Mouse (Mus musculus): Measurements from ENCODE around the gene Cdkn1b.
A peak's percentile ranks its signal among the peaks of the same experiment; 100 is the strongest.

Cdkn1b gene

DNA sequence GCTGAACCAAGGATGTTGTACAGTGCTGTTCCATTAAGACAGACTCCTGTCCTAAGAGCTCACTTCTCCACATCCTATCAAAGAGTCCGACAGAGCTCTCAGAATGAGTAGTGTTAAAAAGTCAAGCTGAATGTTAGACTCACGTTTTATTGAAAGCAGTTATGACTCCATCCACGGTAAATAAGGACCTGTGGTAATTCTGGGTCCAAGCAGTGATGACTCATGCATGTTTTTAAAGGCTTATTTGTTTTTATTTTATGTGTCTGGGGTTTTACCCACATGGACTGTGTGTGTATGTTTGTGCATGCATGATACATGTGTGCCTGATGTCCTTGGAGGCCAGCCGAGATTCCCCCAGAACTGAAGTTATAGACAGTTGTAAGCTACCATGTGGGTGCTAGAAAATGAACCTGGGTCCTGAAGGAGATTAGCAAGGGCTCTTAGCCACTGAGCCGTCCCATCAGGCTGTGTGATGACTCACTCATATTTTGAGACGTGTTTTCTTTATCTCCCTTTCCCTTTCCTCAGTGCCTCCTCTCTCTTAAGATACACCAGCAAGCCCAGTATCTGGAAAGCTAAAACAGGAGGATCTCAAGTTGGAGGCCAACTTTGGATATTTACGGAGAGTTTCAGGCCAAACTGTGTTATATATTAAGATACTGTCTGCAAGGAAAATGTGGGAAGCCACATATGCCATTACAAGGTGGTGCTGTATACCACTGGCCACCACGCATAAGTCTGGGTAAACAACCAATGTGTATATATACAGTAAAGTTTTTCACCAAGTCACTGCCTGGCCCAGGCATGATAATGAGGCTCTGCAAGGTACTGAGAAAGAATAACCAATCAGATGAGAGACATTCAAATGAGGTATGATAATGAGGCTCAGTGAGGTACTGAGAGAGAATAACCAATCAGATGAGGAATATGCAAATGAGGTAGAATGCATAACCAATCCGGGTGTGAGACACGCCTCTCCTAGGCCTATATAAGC is 16.0 kb upstream of the Cdkn1b start:
- peak; percentile 64 for DNase-seq (ENCODE audit: low read depth)

DNA sequence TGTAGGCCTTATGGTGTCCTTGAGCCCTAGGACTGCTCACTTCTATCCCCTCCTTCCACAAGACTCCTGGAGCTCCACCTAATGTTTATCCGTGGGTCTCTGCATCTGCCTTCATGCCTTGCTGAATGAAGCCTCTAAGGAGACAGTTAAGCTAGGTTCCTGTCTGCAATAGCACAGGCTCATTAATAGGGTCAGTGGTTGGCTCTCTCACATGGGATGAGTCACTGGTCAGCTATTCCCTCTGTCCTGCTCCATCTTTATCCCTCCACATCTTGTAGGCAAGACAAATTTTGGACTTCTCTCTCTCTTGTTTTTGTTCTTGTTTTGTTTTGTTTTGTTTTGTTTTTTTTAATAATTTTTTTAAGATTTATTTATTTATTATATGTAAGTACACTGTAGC is 14.4 kb upstream of the Cdkn1b start:
- no peak for DNase-seq (ENCODE audit: low read depth)

DNA sequence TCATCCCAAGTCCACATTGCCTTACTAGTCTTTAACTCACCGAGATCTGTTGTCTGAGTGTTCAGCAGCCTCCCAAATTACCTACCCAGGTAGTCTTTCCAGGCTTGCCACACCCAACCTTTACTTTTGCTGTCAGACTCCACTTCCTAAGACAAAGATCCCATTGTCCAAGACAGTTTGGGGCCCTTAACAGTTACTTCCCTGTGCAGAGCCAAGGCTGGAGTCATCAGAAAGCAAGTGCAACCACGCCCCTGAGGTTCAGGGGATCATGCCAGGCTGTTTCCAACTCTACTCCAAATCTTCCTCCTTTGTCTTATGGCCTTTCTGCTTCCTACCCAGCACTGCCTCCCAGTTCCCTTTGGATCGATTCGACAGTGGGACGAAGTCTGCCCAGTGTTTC is 5.7 kb upstream of the Cdkn1b start:
- DNase-seq (ENCODE audit: low read depth): no peak

DNA sequence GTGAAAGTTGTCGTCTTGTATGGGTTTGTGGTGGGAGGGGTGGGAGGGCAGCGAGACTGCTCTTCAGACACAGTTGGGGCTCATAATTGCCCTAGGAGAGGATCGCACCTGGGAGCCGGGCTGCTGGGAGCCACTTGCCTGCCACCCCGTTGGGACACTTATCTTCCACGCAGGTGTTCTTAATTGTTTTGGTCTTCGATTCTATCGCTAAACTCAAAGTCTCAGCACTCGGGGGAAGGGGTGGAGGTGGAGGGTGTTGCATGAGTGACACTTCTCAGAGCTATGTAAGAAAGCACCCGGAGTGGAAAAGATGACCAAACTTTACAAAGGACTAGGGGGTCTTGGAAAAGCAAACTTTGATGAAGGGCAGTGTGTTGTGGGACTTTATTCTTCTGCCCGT is 3.6 kb upstream of the Cdkn1b start:
- peak; percentile 47 for DNase-seq (ENCODE audit: low read depth)

DNA sequence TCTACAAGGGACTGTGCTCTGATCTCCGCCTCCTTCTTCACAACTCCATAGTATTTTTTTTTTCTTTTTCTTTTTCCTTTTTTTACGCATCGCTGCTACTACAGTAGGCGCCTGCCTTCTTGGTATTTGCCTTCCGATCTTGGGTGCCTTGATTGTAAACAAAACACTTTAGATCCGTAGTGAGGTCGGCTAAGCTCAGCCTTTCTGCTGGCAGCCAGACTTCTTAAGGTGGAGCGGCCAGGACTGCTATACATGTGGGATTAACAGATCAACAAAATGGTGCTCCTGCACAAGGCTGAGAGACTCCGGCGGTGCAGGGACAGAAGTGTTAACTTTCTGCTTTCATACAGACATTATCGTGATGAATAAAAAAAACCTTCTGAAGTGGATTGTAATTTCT is 3.1 kb upstream of the Cdkn1b start:
- peak; percentile 66 for DNase-seq (ENCODE audit: low read depth)

DNA sequence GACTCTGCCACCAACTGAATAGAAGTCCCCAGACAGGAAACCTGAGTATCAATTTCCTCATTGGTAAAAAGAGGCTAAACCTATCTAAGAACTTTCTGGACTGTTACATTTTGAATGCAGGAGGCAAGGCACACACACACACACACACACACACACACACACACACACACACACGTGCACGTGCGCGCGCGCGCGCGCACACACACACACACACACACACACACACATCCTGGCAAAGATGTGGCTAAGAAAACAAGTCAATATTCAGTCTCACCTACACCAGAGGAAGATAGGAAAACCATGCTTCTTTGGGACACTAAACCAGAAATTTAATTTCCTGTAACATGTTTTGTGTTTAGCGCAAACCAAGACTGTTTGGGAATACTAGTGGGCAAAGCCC is 1.4 kb upstream of the Cdkn1b start:
- DNase-seq (ENCODE audit: low read depth): no peak

DNA sequence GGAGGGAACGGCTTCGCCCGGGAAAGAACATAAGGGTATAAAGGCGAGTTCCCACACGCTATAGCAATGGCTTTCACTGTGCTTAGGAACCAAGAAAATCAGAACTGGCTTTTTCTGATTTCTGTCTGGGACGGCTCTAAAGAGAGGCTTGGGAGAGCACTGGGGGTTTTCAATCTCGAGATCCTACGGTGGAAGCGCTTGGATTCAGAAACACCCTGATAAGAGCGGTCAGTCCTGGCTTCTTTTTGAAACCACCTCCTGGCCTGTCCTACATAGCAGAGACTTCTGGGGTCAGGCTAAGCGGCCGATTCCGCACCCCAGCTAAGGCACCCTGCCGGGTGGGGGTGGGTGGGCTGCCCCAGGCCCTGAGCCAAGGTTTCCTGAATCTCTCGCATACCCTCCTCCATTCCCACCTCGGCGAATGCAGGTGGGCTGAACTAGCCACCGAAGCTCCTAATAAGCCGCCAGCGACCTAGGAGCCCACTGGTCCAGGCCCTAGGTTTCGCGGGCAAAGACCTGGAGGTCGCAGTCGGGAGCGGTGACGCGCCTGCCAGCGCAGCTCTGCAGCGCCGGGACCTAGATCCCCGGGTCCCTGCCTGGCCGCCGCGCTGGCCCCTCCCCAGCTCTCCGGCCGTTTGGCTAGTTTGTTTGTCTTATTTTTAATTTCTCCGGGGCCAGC is 551 bp upstream of the Cdkn1b start:
- DNase-seq (ENCODE audit: low read depth): peak; percentile 40

DNA sequence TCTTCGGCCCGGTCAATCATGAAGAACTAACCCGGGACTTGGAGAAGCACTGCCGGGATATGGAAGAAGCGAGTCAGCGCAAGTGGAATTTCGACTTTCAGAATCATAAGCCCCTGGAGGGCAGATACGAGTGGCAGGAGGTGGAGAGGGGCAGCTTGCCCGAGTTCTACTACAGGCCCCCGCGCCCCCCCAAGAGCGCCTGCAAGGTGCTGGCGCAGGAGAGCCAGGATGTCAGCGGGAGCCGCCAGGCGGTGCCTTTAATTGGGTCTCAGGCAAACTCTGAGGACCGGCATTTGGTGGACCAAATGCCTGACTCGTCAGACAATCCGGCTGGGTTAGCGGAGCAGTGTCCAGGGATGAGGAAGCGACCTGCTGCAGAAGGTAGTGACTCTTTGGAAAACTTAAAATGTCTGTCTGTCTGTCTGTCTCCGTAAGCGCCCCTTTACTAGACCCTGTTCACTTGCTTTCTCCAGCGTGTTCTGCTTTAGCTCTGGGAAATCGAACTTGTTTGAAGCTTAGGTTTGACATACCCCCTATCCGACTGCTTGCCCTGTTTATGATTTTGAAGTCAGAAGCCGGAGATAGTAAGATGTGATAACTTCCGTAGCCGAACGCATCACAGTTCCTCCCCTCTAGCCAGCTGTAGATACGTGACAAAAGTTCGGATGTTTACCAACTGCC is 953 bp downstream of the Cdkn1b start:
- peak; percentile 74 for DNase-seq (ENCODE audit: low read depth)

DNA sequence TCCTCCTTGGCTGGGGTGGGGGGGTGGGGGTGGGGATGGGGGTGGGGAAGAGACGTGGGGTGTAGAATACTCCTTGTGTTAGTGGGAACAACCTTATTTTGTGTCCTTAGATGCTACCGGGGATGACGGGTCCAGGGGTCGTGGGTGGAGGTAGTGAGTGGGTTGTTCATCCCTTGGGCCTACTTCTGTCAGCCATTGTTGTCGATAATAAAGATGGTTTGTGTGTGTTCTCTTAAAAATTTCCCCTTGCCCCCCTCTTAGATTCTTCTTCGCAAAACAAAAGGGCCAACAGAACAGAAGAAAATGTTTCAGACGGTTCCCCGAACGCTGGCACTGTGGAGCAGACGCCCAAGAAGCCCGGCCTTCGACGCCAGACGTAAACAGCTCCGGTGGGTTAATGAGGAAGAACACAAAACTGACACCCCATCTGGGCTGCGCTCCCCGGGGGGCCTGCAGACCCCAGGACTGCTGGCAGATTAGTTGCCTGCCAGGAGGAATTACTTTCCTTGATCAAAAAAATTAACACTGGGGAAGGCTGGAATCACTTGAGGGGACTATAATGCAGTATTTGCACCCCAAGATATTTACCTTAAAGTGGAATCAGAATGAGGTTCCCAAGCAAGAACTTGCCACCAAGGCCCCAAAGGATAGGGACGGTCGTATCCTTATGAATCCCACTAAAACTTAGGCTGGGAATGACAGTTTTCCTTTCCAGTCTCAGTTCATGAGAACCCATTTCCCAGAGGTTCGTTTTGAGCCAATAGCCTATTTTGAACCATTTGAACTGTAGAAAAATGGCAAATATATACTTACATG is 1.7 kb downstream of the Cdkn1b start:
- DNase-seq (ENCODE audit: low read depth): no peak

DNA sequence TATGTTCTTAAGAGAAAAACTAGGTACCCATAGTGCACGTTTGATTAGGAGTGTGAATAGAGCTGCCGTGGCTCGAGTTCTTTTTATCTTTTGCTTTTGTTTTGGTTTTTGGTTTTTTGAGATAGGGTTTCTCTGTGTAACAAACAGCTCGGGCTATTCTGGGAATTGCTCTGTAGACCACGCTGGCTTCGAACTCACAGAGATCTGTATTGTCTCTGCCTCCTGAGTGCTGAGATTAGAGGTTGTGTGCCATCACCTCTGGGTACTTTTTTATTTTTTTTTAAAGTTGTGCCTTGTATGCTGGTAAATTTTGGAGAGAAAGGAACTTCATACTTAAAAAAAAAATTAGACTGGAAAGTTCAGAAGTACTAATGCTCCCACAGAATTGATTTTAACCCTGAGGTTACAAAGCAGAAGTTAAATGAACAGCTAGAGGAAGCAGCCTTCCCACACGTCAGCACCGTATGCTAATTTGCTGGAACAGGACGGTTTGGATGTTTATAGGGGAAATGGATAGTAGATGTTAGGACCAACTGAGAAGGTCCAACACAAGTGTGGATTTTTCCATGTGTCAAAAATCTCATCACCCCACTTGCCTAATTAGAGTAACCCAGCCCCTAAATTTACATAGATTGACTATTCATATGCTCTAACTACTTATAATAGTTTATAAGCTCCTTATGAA is 2.5 kb downstream of the Cdkn1b start:
- DNase-seq (ENCODE audit: low read depth): peak; percentile 73

DNA sequence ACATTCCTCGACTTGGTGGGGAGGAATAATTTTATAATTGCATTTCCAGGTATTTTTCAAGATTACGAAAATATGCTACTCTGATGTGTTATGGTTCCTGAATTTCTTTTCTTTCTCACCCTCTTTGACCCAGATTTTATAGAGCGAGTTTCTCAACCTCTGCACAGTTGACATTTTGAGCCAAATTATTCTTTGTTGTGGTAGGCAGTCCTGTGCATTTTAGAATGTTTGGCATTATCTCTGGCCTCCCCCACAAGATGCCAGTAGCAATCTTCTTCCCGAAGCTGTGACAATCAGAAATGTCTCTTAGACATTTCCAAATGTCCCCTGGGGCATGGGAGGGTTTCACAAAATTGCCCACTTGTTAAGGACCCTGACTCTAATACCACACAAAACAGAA is 3.5 kb downstream of the Cdkn1b start:
- no peak for DNase-seq (ENCODE audit: low read depth)

DNA sequence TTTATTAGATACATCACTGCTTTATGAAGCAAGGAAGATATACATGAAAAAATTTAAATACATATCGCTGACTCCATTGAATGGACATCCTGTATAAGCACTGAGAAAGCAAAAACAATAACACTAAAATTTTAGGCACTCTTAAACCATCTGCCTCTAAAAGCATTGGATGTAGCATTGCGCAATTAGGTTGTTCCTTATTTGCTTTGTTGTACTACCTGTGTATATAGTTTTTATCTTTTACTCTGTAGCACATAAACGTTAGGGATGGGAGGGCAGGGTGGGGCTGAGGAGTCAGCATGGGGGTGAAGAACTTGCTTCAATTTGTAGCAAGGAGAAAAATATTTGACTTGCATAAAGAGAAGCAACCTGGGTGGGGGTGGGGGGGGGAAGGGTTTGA is 4.1 kb downstream of the Cdkn1b start:
- no peak for DNase-seq (ENCODE audit: low read depth)

DNA sequence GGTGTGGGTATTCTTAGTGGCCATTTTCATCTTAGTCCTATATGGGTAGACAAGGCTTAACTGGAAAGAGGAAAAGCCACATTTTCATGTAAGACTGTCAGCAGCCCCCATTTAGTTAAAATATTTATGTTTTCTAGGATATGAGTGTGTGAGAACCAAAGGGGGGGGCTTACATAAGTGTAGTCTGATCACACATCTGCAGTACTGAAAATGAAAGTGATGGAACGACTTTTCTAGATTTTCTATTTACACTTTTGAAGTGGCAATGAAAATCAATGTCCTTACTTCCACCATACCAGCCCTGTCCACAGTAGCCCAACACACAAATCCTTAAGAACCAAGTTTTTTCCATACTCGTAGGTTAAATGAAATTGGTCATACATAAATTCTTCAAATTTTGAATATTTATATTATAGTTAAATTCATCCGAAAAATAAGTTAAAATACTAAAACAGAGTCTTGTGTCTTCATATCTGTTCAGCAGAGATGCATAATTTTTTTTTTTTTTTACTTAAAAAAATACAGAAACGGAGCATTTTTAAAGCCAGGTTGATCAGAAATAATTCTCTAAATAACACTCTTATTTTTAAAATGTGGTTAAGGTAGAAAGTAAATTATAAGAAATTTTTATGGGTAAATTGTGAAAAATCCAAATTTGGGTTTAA is 5.6 kb downstream of the Cdkn1b start:
- peak; percentile 58 for DNase-seq (ENCODE audit: low read depth)

DNA sequence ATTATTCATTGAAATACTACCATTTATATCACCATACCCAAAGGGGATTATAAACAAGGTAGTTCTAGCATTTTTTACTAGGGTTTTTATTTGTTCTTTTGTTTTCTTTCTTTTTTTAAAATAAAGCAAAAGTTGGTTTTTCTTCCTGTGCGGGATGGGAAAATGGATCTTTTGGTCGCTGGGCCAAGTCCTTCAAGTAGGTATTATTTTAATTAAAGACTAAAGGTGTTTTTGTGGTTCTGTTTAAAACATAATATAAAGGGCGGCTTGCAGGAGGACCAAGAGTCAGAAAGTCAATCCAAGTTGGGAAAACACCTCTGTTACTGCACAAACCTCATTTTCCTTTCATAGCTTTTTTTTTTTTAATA is 6.1 kb downstream of the Cdkn1b start:
- DNase-seq (ENCODE audit: low read depth): peak; percentile 36

DNA sequence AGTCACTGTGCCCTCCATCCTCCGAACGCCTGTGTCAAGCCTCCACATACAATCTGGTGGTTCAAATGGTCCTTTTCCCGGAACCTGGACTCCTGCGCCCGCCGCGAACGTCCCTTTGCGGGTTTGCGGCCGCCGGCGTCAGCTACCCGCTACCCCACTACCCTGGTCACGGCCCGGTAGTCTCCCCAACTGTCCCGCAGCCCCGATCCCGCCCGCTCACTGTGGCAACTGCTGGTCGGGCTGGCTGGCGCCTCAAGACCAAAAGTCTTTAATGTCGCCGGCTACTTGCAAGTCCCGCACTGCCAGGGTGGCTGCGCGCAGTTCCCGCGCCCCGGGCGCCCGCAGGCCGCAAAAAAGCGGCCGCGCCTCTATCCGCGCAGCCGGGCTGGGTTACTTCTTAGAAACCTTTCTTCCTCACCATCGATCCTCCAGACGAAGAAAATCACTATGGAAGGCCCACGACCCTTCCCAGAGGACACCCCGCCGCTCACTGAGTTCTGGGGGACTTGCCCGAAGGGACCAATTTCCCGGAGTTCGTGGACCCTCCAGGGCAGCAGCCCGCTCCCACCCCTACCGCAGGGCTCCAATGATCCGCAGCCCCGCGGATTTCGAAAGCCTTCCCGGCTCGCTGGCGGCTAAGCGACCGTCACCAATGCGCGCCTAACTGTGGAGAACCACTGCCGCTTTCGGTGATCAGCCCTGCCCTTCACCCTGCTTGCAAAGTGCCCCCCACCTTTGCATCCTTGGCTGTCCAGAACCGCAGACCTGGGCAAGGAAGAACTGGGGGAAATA is 6.8 kb downstream of the Cdkn1b start:
- peak; percentile 74 for DNase-seq (ENCODE audit: low read depth)

DNA sequence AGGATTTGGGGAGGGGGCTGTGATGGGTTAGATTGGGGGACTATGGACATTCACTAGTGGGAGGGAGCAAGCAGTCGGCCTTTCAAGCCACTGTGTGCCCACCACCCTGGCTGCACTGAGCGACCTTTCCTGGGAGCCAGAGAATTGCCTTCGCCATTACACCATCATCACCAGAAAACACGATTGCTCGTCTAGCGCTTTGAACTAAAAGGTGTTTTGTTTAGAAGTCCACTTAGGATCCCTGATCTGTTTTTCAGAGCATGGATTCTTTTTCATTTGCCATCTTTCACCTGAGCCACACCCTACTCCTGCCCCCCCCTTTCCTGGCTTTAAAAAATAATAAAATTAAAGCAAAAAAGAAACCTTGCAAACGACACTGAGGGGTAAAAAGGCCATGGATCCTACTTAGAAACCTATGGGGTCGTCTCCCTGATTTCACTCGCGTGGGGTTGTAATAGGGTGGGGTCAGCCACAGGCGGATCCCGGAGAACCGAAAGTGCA is 7.4 kb downstream of the Cdkn1b start:
- no peak for DNase-seq (ENCODE audit: low read depth)

DNA sequence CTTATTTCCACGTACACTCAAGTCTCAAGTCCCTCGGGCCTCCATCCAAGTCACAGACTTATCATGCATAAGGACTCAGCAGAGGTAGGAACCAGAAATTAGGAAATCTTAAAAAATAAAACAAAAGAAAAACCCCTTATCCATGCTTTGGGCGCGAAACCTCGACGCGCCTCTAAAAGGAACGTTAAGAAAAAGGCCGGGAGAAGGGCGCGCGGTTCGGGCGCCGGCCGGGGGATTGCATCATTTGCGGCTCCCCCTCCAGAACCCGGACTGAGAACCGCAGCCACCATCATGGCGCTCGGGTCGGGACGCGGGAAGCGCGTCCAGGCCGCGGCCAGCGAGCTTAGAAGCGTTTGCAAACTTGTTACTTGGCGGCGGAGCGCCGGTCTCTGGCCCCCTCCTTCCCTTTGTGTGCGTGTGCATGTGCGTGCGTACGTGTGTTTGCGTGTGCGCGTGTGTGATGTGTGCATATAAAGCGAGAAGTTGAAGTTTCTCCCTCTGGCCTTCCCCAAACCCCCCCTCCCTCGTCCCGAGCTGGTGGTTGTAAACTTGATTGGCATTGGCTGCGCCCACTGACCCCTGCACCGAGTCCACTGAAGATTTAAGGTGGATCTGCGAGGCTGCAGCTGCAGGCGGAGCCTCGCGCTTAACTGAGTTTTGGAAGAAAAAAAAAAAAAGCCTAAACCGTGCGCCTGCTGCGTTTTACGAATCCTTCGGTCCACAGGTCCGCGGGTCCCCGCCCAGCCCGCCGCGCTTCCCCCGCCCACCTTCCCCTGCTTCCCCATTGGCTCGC is 8.1 kb downstream of the Cdkn1b start:
- peak; percentile 99 for DNase-seq (ENCODE audit: low read depth)

DNA sequence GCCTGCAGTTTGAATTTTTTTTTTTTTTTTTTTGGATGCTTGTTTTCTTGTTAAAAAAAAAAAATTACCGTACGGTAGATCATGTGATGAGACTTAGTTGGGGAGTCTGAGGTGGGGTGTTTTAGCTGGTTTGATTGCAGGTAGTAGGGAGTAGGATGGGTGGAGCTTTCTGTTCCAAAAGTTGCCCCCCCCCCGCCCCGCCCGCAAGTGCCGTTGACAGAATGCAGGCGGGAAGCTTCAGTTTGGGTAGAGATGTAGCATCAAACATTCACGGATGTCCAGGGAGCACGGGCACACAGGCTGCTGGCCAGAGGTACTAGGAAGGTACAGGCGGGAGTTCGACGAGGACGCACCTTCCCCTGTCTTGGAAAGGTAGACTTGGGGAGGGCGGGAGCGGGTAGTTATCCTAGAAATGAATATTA is 8.7 kb downstream of the Cdkn1b start:
- DNase-seq (ENCODE audit: low read depth): no peak

DNA sequence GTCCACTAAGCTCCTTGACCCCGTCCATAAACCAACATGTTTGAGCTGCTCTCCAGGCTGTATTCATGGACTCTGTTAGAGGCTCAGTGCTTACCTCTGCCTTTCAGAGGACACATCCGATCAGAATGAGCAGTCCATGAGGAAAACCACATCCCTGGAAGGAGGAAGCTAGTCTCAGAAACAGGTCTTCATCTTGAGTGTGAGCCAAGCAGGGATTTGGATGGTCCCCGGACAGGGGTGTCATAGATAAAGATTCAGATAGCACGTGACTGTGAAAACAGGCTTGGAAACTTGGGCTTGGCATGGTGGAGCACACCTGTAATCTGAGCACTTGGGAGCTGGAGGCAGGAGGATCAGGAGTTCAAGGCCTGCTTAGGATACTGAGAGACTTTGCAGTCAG is 9.7 kb downstream of the Cdkn1b start:
- peak; percentile 61 for DNase-seq (ENCODE audit: low read depth)
